Mouse (Mus musculus) spleen, adult 2 months (tissue): ENCODE results near the gene Csnk2b.

Experiments used
- CTCF ChIP-seq: fragments of 200-500 bp; IDR thresholded peaks from 2 replicates; pipeline ENCODE4 v1.5.1; 2011; ENCODE audit warnings: mild to moderate bottlenecking, inconsistent platforms; ENCODE audit not compliant: insufficient read depth, insufficient read length, insufficient replicate concordance; ENCODE audit errors: extremely low read depth
- POLR2A ChIP-seq: fragments of 200-500 bp; IDR thresholded peaks from 2 replicates; pipeline ENCODE4 v1.6.1; 2011; ENCODE audit warnings: low read depth, low read length, inconsistent platforms

- TF ChIP-seq CTCF (no peak), POLR2A (no peak)
Observed at GRCm38 (mm10) chr17:35104079-35104478, 17.8 kb downstream of the Csnk2b start.
